Mouse (Mus musculus): ENCODE data around the gene Nr1h5.

Nr1h5 gene

GRCm38 (mm10) chr3:102964033-102964432 is at the start of gene Nr1h5:
Gene Nr1h5, minus strand, starts transcription at chr3:102964133.
- no peak for DNase-seq

GRCm38 (mm10) chr3:103001595-103001994 is 37.7 kb upstream of the Nr1h5 start:
- no peak for DNase-seq

- DNase-seq = no peak
Observed at GRCm38 (mm10) chr3:102997591-102997990, 33.7 kb upstream of the Nr1h5 start.

GRCm38 (mm10) chr3:102997036-102997435 is 33.1 kb upstream of the Nr1h5 start:
- no peak for DNase-seq

- DNase-seq = peak; percentile 94
Observed at GRCm38 (mm10) chr3:102995605-102996321, 31.8 kb upstream of the Nr1h5 start, which contains the start of gene Sike1. Gene Sike1, plus strand, starts transcription at chr3:102995708.

GRCm38 (mm10) chr3:102995233-102995604 is 31.3 kb upstream of the Nr1h5 start:
- no peak for DNase-seq

GRCm38 (mm10) chr3:102992936-102993335 is 29.0 kb upstream of the Nr1h5 start:
- no peak for DNase-seq

- DNase-seq = no peak
Observed at GRCm38 (mm10) chr3:102991041-102991440, 27.1 kb upstream of the Nr1h5 start.

- DNase-seq = no peak
Observed at GRCm38 (mm10) chr3:102980349-102980736, 16.4 kb upstream of the Nr1h5 start.

GRCm38 (mm10) chr3:102979550-102980348 is 15.8 kb upstream of the Nr1h5 start:
- no peak for DNase-seq

- DNase-seq = no peak
Observed at GRCm38 (mm10) chr3:102976906-102977305, 13.0 kb upstream of the Nr1h5 start.

- DNase-seq = no peak
Observed at GRCm38 (mm10) chr3:102970508-102970907, 6.6 kb upstream of the Nr1h5 start.

- no peak for DNase-seq
Observed at GRCm38 (mm10) chr3:102970067-102970466, 6.1 kb upstream of the Nr1h5 start.

- DNase-seq = no peak
Observed at GRCm38 (mm10) chr3:102955596-102955995, 8.3 kb downstream of the Nr1h5 start.

- DNase-seq = no peak
Observed at GRCm38 (mm10) chr3:102955143-102955542, 8.8 kb downstream of the Nr1h5 start.

- no peak for DNase-seq
Observed at GRCm38 (mm10) chr3:102954476-102954875, 9.5 kb downstream of the Nr1h5 start.

- DNase-seq = no peak
Observed at GRCm38 (mm10) chr3:102946861-102947260, 17.1 kb downstream of the Nr1h5 start.

GRCm38 (mm10) chr3:102946312-102946711 is 17.6 kb downstream of the Nr1h5 start:
- DNase-seq = no peak

- DNase-seq = no peak
Observed at GRCm38 (mm10) chr3:102938100-102938499, 25.8 kb downstream of the Nr1h5 start.

GRCm38 (mm10) chr3:102935451-102936354 is 28.2 kb downstream of the Nr1h5 start, which contains the start of gene Sycp1:
Gene Sycp1, minus strand, starts transcription at chr3:102936100.
- DNase-seq = no peak

GRCm38 (mm10) chr3:102899136-102899535 is 64.8 kb downstream of the Nr1h5 start:
- DNase-seq = no peak

Measured in cerebellum, adult 9-11 months (tissue).